Mouse (Mus musculus) CH12.LX (cell line): Measurements from ENCODE around the gene Rrp36.

Source experiments
- POLR2A ChIP-seq: IDR thresholded peaks from 2 replicates; pipeline ENCODE4 v1.6.1; 2011; ENCODE audit warnings: low read depth, mild to moderate bottlenecking, improper control_type of control experiment, low read length
- SMC3 ChIP-seq: IDR thresholded peaks from 2 replicates; pipeline ENCODE4 v1.6.1; 2011; ENCODE audit warnings: low read depth, low read length, improper control_type of control experiment
- USF2 ChIP-seq: conservative IDR thresholded peaks from 2 replicates; pipeline ENCODE4 v1.6.1; 2011; ENCODE audit warnings: low read depth, low read length, improper control_type of control experiment

- TF ChIP-seq POLR2A (no peak), SMC3 (no peak), USF2 (no peak)
These were observed 25.1 kb upstream of the Rrp36 start for GRCm38 (mm10) chr17:46699245-46699644.
